Mouse (Mus musculus) stomach, postnatal 0 days (tissue): ENCODE data around the gene Fbh1. TPM values are rescaled to one million over a fixed set of nuclear protein-coding genes. Genes with fewer than 3 reads are reported as not detected.
"Not testable (repeated sequence)": the region's sequence is repeated elsewhere in the genome, so short reads cannot be mapped to it uniquely, and the experiment has no call there.

ENCODE experiments used
- ATAC-seq: fragments of 200-750 bp; cut with Nextera tagmentation; 2 replicates; pipeline ENCODE4 v1.8.0; 2017; ENCODE audit not compliant: low FRiP score, low TSS enrichment
- DNase-seq: peaks from one replicate; pipeline ENCODE4 v3.0.0-alpha.2; 2016; ENCODE audit warnings: low spot score
- H3K27ac ChIP-seq: fragments of 300-500 bp; sonication (generic); replicated peaks from 2 replicates; pipeline ENCODE4 v1.5.1; 2014; ENCODE audit warnings: mild to moderate bottlenecking, control low read depth
- H3K27me3 ChIP-seq: fragments of 300-500 bp; sonication (generic); 2 replicates; pipeline ENCODE4 v1.6.1; 2014; ENCODE audit warnings: low read length; ENCODE audit not compliant: control insufficient read depth, insufficient read depth
- H3K36me3 ChIP-seq: fragments of 300-500 bp; sonication (generic); 2 replicates; pipeline ENCODE4 v1.6.1; 2014; ENCODE audit warnings: low read length, mixed read lengths; ENCODE audit not compliant: control insufficient read depth, insufficient read depth
- H3K4me1 ChIP-seq: fragments of 300-500 bp; sonication (generic); replicated peaks from 2 replicates; pipeline ENCODE4 v1.6.1; 2014; ENCODE audit warnings: antibody characterized with exemption; ENCODE audit not compliant: control insufficient read depth, insufficient read depth
- H3K4me2 ChIP-seq: fragments of 300-500 bp; sonication (generic); replicated peaks from 2 replicates; pipeline ENCODE4 v1.6.1; 2014; ENCODE audit warnings: low read depth, mild to moderate bottlenecking, control low read depth, moderate library complexity
- H3K4me3 ChIP-seq: fragments of 300-500 bp; sonication (generic); 2 replicates; pipeline ENCODE4 v1.5.1; 2014; ENCODE audit warnings: low read depth, low read length, control low read depth
- H3K9ac ChIP-seq: fragments of 300-500 bp; sonication (generic); 2 replicates; pipeline ENCODE4 v1.6.1; 2014; ENCODE audit warnings: mild to moderate bottlenecking, low read length, control low read depth, mixed read lengths
- H3K9me3 ChIP-seq: fragments of 300-500 bp; sonication (generic); 2 replicates; pipeline ENCODE4 v1.6.1; 2016; ENCODE audit warnings: low read length; ENCODE audit not compliant: control insufficient read depth
- CTCF ChIP-seq: IDR thresholded peaks from 2 replicates; pipeline ENCODE4 v1.5.1; 2016; ENCODE audit warnings: antibody characterized with exemption, low read depth, mild to moderate bottlenecking, moderate library complexity
- EP300 ChIP-seq: optimal IDR thresholded peaks from 2 replicates; pipeline ENCODE3; 2016; ENCODE audit warnings: antibody characterized with exemption
- WGBS: fragments of 180-500 bp; shearing (Covaris S2); extraction: QIAGEN DNeasy Blood & Tissue Kit; methylation state at CpG from one replicate; pipeline ENCODE4 v1.1.7; 2014; 5-methylcytosine and 5-hydroxymethylcytosine counted together
- polyA plus RNA-seq: library from polyadenylated mRNA; unstranded; fragments of >200 nt; fragmentation: Nextera tagmentation; extraction: Ambion mirVana; gene quantifications from 2 replicates; pipeline ENCODE4 v1.2.1, GENCODE M21; 2015

The Fbh1 gene
- polyA plus RNA-seq, 1 experiment from 2014 or later, result 53.3 TPM

DNA sequence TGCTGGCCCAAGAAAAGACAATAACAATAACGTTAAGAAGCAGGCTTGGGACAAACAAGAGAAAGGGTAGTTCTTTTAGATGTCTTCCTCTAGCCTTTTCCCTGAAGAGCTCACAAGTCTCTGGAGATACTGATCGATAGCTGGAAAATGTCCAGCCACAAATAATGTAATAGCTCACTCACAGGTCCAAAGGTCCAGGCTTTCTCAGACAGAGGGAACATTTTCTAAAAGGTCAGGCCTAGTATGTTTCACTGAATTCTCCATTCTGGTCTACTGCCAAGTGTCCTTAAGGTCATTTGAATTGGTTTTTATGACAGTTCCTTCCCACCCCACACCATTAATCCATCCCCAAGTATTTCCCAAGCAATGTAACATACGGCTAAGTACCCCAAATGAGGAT is 64.4 kb downstream of the Fbh1 start:
- H3K27me3 ChIP-seq, result no peaks in the 10 kb centered on the region
- TF ChIP-seq EP300 (no peak), CTCF (no peak)
- H3K9me3 ChIP-seq, result no peaks in the 10 kb centered on the region
- no peak for ATAC-seq
- no peak overlapping the region for H3K4me2 ChIP-seq
- H3K4me3 ChIP-seq, result no peak overlapping the region
- WGBS, result 67% methylated on average over 3 of the region's 3 CpGs
- H3K27ac ChIP-seq, result no peak overlapping the region
- no peak overlapping the region for H3K9ac ChIP-seq
- H3K4me1 ChIP-seq, result no peaks in the 10 kb centered on the region
- no peaks in the 10 kb centered on the region for H3K36me3 ChIP-seq
- DNase-seq, result no peak

DNA sequence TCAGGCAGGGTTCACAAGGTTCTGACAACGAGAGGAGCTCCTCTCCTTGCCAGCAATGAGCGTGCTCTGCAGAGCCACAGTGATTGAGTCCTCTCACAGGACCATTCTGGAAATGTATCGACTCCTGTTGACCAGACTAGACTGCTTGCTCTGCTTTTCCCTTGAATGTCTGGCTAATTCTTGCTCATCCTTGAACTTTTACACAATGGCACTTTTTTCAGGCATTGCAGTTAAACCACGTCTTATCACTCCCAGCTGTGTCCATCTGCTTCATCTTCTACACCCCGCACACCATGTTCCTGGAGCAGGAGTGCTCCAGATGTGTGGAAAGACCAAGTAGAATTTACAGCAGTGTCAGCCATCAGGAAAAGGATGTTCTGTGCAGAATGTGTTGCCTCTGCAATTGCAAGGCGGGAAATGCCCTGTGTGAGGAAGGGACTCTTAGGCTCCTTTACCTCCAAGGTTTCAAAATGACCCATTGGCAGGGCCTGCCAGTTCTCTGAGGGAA is 64.8 kb downstream of the Fbh1 start:
- H3K9me3 ChIP-seq, result no peaks in the 10 kb centered on the region
- no peak overlapping the region for H3K27ac ChIP-seq
- no peak for TF ChIP-seq CTCF
- no peak for TF ChIP-seq EP300
- no peak for ATAC-seq
- H3K9ac ChIP-seq, result no peak overlapping the region
- H3K36me3 ChIP-seq, result no peaks in the 10 kb centered on the region
- H3K4me2 ChIP-seq, result no peak overlapping the region
- H3K27me3 ChIP-seq, result no peaks in the 10 kb centered on the region
- WGBS, result 73% methylated on average over 6 of the region's 6 CpGs
- no peaks in the 10 kb centered on the region for H3K4me1 ChIP-seq
- DNase-seq, result no peak
- H3K4me3 ChIP-seq, result no peak overlapping the region

DNA sequence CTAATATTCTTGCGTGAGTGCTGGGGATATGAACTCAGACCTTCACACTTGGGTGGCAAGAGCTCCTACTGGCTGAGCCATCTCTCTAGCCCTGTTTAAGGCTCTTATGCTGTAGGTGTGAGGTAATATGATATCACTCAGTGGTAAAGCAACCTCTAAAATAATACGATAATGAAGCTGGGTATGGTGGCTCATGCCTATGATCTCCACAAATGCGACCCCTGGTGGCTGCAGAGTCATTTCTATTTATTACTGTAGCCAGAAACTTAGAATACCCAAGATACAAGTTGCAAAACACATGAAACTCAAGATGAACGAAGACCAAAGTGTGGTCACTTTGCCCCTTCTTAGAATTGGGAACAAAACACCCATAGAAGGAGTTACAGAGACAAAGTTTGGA is 67.3 kb downstream of the Fbh1 start:
- TF ChIP-seq CTCF, result peak; percentile 66
- not testable (repeated sequence) for H3K9me3 ChIP-seq, H3K4me3 ChIP-seq, ATAC-seq, H3K9ac ChIP-seq, H3K27me3 ChIP-seq, H3K27ac ChIP-seq, H3K36me3 ChIP-seq, H3K4me1 ChIP-seq, H3K4me2 ChIP-seq
- WGBS, result 49% methylated on average over 4 of the region's 4 CpGs
- peak; percentile 39 for DNase-seq

DNA sequence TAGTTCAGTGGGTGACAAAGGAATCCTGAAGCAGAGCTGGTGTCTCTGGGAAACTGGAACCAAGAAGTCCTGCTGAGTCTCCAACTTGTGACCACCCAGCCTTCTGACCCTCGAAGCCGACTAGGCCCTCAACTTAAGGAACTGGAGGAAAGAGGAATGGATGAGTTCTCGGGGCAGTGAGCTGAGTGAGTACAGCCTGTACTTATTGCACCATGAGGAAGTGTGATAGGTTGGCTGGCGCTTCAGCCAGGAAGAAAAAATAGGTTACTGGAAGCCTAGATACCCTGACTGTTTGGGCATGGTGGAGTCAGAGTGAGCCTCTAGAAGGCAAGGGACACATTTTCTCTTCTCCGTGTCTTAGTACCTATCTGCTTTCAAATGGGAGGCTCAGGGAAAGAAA is 68.8 kb downstream of the Fbh1 start:
- DNase-seq (no peak), ATAC-seq (no peak)
- Histone ChIP-seq H3K27ac (no peak overlapping the region), H3K4me1 (no peaks in the 10 kb centered on the region), H3K9ac (no peak overlapping the region), H3K4me2 (no peak overlapping the region), H3K9me3 (no peaks in the 10 kb centered on the region), H3K4me3 (no peak overlapping the region), H3K36me3 (no peaks in the 10 kb centered on the region), H3K27me3 (no peaks in the 10 kb centered on the region)
- WGBS, result 84% methylated on average over 5 of the region's 5 CpGs
- TF ChIP-seq CTCF (no peak), EP300 (no peak)

DNA sequence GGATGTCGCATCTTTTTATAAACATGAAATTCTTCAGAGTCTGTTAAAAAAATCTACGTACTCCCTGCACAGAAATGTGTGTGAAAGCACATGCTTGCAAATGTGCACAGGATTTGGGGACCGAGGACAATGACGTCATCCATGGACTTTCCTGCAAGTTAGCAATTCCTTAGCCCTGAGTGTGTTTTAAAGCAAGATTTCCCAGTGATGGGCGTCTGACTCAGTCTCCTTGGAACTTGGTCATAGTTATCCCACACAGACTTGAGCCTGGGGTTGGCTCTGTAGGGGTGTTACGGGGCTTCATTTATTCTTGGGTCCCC is 70.7 kb downstream of the Fbh1 start:
- no peak for TF ChIP-seq EP300
- DNase-seq (no peak), ATAC-seq (no peak)
- H3K27me3 ChIP-seq, result no peaks in the 10 kb centered on the region
- H3K9ac ChIP-seq, result no peak overlapping the region
- H3K36me3 ChIP-seq, result no peaks in the 10 kb centered on the region
- WGBS, result 31% methylated on average over 6 of the region's 6 CpGs
- H3K27ac ChIP-seq, result no peak overlapping the region
- H3K4me1 ChIP-seq, result no peaks in the 10 kb centered on the region
- no peaks in the 10 kb centered on the region for H3K9me3 ChIP-seq
- H3K4me3 ChIP-seq, result peak overlapping the region; percentile 76
- H3K4me2 ChIP-seq, result peak overlapping the region; percentile 99

DNA sequence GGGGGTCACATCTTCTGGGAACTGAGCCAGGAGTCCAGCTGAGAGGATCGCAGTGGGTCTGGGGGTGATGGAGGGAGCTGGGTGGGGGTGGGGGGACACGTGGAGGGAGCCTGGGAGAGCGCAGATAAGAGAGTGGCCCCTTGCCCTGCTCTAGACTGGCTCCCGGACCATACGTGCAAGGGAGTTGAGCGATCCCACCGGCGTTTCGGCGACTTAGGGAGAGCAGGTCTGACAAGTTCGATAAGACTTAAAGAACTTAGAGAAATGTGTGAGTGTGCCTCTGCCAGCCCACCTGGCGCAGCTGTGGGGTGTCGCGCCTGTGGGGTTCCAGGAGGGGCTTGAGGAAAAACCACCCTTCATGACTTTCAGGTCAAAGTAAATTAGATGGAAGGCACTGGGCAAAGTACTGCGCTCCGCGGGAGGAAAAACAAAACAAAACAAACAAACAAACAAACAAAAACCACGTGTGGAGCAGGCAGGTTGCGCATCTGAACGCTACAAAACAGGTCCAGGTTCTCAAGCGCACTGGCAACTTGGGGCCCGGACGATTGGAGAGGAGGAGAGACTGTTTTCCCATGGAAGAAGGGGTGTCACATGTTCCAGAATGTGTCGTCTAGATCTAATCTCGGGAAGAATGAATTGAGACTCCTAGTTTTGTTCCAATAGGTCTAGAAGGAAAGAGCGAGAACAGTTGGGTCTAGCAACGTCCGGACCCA is 71.2 kb downstream of the Fbh1 start:
- Histone ChIP-seq H3K9me3 (no peaks in the 10 kb centered on the region), H3K27ac (no peak overlapping the region), H3K4me1 (no peaks in the 10 kb centered on the region), H3K36me3 (no peaks in the 10 kb centered on the region), H3K4me3 (peak overlapping the region; percentile 76), H3K27me3 (no peaks in the 10 kb centered on the region), H3K4me2 (peak overlapping the region; percentile 99), H3K9ac (peak overlapping the region; percentile 73)
- peak; percentile 27 for DNase-seq
- no peak for TF ChIP-seq CTCF
- WGBS, result 3% methylated on average over 28 of the region's 28 CpGs
- ATAC-seq, result peak; percentile 48
